Mouse (Mus musculus) cerebellum, postnatal 14 days (tissue): ENCODE results near the gene Ndufa5.

Source experiments
- DNase-seq, 2 experiments: peaks; one replicate each; pipeline ENCODE4 v3.0.0; 2021; ENCODE audit warnings: mixed read lengths in 2 of 2

Gene Ndufa5

GRCm38 (mm10) chr6:24516197-24516596 is 11.6 kb downstream of the Ndufa5 start:
- DNase-seq, result peak; percentile 24 to 48

GRCm38 (mm10) chr6:24514552-24515284 is 13.1 kb downstream of the Ndufa5 start, which contains the start of gene Iqub:
TSS of gene Iqub (minus strand) at chr6:24515067.
- DNase-seq, result peak; percentile 64 to 72

GRCm38 (mm10) chr6:24504141-24504540 is 23.7 kb downstream of the Ndufa5 start:
- DNase-seq, result no peak

GRCm38 (mm10) chr6:24490341-24490740 is 37.5 kb downstream of the Ndufa5 start:
- DNase-seq, result peak; percentile 17 to 31

GRCm38 (mm10) chr6:24486530-24486929 is 41.3 kb downstream of the Ndufa5 start:
- DNase-seq, result no peak

GRCm38 (mm10) chr6:24470571-24471132 is 57.2 kb downstream of the Ndufa5 start:
- no peak for DNase-seq

- DNase-seq, result no peak
Measured at GRCm38 (mm10) chr6:24470135-24470534, 57.7 kb downstream of the Ndufa5 start.
